Mouse (Mus musculus) C2C12 (cell line): ENCODE results near the gene Mcu. TPM values are rescaled to one million over a fixed set of nuclear protein-coding genes. Genes with fewer than 3 reads are reported as not detected.

Experiments
- H3K27me3 ChIP-seq: one replicate; pipeline ENCODE4 v1.6.1; 2011; ENCODE audit not compliant: control insufficient read depth, insufficient read depth, insufficient read length
- H3K36me3 ChIP-seq: one replicate; pipeline ENCODE4 v1.6.1; 2011; ENCODE audit not compliant: control insufficient read depth, insufficient read depth
- H3K4me3 ChIP-seq: one replicate; pipeline ENCODE4 v1.5.1; 2011; ENCODE audit warnings: mild to moderate bottlenecking, control low read depth; ENCODE audit not compliant: poor library complexity, insufficient read depth, severe bottlenecking
- H3K79me2 ChIP-seq: one replicate; pipeline ENCODE4 v1.6.1; 2011; ENCODE audit not compliant: control insufficient read depth, insufficient read depth
- H3K79me3 ChIP-seq: one replicate; pipeline ENCODE4 v1.6.1; 2011; ENCODE audit warnings: low read depth, control low read depth
- H3ac ChIP-seq: one replicate; pipeline ENCODE3; 2011; ENCODE audit warnings: low read depth; ENCODE audit not compliant: control insufficient read depth, insufficient read length
- CEBPB ChIP-seq: IDR thresholded peaks from one replicate; pipeline ENCODE4 v1.6.1; 2011; ENCODE audit warnings: low read depth, mild to moderate bottlenecking, control low read depth, moderate library complexity
- CTCF ChIP-seq: IDR thresholded peaks from one replicate; pipeline ENCODE4 v1.5.1; 2011; ENCODE audit not compliant: control insufficient read depth, insufficient read depth, insufficient read length
- FOSL1 ChIP-seq: IDR thresholded peaks from one replicate; pipeline ENCODE4 v1.8.0; 2011; ENCODE audit warnings: mild to moderate bottlenecking, low read length; ENCODE audit not compliant: poor library complexity, insufficient read depth, severe bottlenecking
- MAX ChIP-seq: IDR thresholded peaks from one replicate; pipeline ENCODE4 v1.6.1; 2011; ENCODE audit warnings: mild to moderate bottlenecking, control low read depth
- MYOD1 ChIP-seq: IDR thresholded peaks from one replicate; pipeline ENCODE4 v1.6.1; 2011; ENCODE audit warnings: low read depth; ENCODE audit not compliant: control insufficient read depth, insufficient read length
- MYOG ChIP-seq: IDR thresholded peaks from one replicate; pipeline ENCODE4 v1.6.1; 2011; ENCODE audit not compliant: control insufficient read depth, insufficient read length; ENCODE audit errors: extremely low read depth
- USF1 ChIP-seq: IDR thresholded peaks from one replicate; pipeline ENCODE4 v1.6.1; 2011; ENCODE audit warnings: low read depth, mild to moderate bottlenecking, control low read depth, moderate library complexity
- polyA plus RNA-seq: library from polyadenylated mRNA; unstranded; fragments of >200 nt; fragmentation: generic; extraction: Trizol; gene quantifications from one replicate; pipeline ENCODE4 v1.2.1, GENCODE M21; 2012; ENCODE audit warnings: missing spikeins

The Mcu gene
- polyA plus RNA-seq, 1 experiment, result 23.3 TPM

- no peak overlapping the region for H3K4me3 ChIP-seq
- no peak for TF ChIP-seq MYOG
- TF ChIP-seq USF1, result no peak
- TF ChIP-seq MYOD1, result no peak
- TF ChIP-seq FOSL1, result no peak
- no peak for TF ChIP-seq CTCF
- TF ChIP-seq MAX, result no peak
- no peak for TF ChIP-seq CEBPB
- no peaks in the 10 kb centered on the region for H3K36me3 ChIP-seq
- H3K79me3 ChIP-seq, result no peaks in the 10 kb centered on the region
- H3K27me3 ChIP-seq, result no peaks in the 10 kb centered on the region
- H3ac ChIP-seq, result no peak overlapping the region
- H3K79me2 ChIP-seq, result no peaks in the 10 kb centered on the region
Observed at GRCm38 (mm10) chr10:59403793-59404149, 212.7 kb downstream of the Mcu start.

GRCm38 (mm10) chr10:59402899-59403792 lies 213.3 kb downstream of the Mcu start, which contains the start of gene Pla2g12b:
TSS of gene Pla2g12b (plus strand) at chr10:59403660.
- H3K27me3 ChIP-seq, result no peaks in the 10 kb centered on the region
- TF ChIP-seq CEBPB (no peak), MYOG (no peak), MAX (no peak), CTCF (no peak)
- H3K4me3 ChIP-seq, result no peak within 1 kb of the TSS
- H3K36me3 ChIP-seq, result no peaks in the 10 kb centered on the region
- no peaks in the 10 kb centered on the region for H3K79me3 ChIP-seq
- H3K79me2 ChIP-seq, result no peaks in the 10 kb centered on the region
- no peak within 1 kb of the TSS for H3ac ChIP-seq

Other genes starting within 250 kb of the Mcu start
- 4.5 TPM for gene Gm10273, start 221.1 kb downstream of the Mcu start, polyA plus RNA-seq
- not detected for gene Pla2g12b, start 213.0 kb downstream of the Mcu start, polyA plus RNA-seq
- gene Oit3, start 174.9 kb downstream of the Mcu start, polyA plus RNA-seq, result 0.27 TPM
- 0.25 TPM for gene Gm10322, start 629 bp downstream of the Mcu start, polyA plus RNA-seq
- gene Micu1, start 85.8 kb upstream of the Mcu start, polyA plus RNA-seq, result 90.2 TPM